Mouse (Mus musculus) urinary bladder, postnatal 0 days (tissue): Measurements from ENCODE around the gene Fam243. TPM values are rescaled to one million over a fixed set of nuclear protein-coding genes. Genes with fewer than 3 reads are reported as not detected.

Source experiments
- polyA plus RNA-seq: library from polyadenylated mRNA; unstranded; fragments of >200 nt; fragmentation: Nextera tagmentation; extraction: Ambion mirVana; gene quantifications from 2 replicates; pipeline ENCODE4 v1.2.1, GENCODE M21; 2015

Fam243 gene
- not detected in 2 replicates for polyA plus RNA-seq

DNA sequence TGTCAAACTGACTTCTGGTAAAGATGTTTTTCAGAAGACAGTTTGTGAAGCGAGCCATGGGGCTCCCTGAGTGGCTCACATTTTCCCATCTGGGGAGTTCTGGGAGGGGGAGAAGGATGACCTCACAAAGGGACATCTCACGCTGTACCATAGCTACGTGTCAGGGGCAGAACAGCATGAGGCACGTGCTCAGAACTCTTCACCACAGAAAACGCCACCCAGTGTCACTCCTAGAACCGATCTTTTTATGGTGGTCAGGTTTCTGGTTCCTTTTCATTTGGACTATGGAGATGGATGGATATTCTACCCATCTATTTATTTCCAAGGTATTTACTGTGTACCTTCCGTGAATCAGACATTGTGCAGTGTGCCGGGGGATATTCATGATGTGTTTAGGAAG, at the start of gene Fam243:
Gene Fam243 (minus strand): TSS at position 101 of the 400 bp plus-strand sequence.

DNA sequence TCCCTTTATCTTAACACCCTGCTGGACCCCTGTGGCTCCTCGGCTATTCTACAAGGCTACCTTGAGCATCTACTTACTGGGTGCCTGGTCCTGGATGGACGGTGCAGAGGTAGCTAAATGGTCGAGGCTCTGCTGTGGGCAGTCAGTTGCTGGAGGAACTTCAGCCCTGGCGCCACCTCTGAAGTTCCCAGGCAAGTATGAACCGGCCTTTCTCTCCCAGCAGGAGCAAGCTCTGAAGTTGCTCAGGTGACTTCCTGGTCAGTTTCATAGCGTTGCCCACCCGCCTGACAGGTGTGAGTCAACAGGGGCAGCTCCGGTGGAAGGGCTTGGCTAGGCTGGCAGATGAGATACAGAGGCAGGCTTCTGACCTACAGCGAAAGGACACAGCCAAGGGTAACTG, 38.0 kb upstream of the Fam243 start, which contains the start of gene Kcne1:
Gene Kcne1 (minus strand): TSS at position 240 of the 400 bp plus-strand sequence.

DNA sequence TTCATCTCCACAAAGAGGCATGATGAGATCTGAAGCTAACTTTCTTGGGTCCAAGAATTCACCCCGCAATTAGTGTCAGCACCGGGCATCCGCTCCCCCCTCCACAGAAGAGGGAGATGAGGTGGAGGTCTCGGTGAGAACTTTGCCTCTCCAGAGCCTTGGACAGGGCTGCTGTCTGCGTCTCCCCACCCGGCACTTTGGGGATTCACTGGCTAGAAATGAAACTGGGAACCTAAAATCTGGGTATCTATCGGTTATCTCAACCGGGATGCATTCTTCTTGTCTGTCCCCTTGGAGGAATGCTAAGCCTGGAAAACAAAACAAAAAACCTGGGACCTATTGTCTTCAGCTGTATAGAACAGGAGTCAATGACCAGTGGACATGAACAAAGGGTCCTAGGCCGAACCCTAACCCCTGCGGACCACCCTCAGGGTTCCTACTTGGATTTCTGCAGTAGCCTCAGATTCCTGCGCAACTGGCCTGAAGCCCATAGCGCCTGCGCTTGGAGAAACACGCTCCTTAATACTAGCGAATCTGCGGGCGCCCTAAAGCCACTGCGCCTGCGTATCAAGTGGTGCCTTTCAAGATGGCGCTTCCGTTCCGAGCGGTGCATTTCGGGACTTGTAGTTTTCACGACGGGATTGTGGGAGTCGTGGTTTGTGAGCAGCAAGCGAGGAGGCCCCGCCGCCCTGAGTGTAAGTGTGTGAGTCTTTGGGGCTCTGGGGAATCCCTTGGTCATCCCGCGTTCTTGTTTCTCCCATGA, 20.4 kb downstream of the Fam243 start, which contains the start of gene Smim11:
Gene Smim11 (plus strand): TSS at position 638 of the 763 bp plus-strand sequence.

DNA sequence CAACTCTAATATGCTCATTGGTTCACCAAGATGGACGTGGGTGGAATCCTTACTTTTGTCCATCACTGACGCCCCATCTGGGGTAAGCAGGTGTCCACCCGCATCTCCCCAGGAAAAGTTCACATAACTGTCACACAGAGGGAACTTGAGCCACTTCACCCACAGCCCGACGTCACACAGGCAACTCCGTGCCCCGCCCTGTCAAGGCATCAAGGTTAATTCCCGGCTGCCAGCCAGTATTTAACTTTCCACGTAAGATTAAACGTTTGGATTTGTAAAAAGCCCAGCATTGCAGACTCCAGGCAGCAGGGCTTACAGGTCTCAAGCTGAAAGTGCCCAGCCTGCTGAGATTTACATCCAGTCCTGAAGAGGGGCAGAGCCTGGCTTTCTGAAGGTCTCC, 29.1 kb downstream of the Fam243 start, which contains the start of gene Kcne2:
Gene Kcne2 (plus strand): TSS at position 289 of the 400 bp plus-strand sequence.

Other genes starting within 250 kb of the Fam243 start
- gene Kcne2, start 29.1 kb downstream of the Fam243 start, polyA plus RNA-seq: 0.07 TPM in 1 of 2 replicates, not detected in the other
- gene Smim11, start 20.2 kb downstream of the Fam243 start, polyA plus RNA-seq: 110 and 121 TPM in 2 replicates
- 1.6 and 2.2 TPM in 2 replicates for gene Kcne1, start 38.0 kb upstream of the Fam243 start, polyA plus RNA-seq
- 14.8 and 16.7 TPM in 2 replicates for gene Rcan1, start 149.4 kb upstream of the Fam243 start, polyA plus RNA-seq
- gene Clic6, start 164.3 kb upstream of the Fam243 start, polyA plus RNA-seq: 1.1 TPM in 2 replicates